Mouse (Mus musculus): Measurements from ENCODE around the gene Nt5c3. TPM values are rescaled to one million over a fixed set of nuclear protein-coding genes. Genes with fewer than 3 reads are reported as not detected.

Gene Nt5c3
- total and polyA plus RNA-seq, 2 experiments from 2014 or later: 98.4 to 181 TPM

DNA sequence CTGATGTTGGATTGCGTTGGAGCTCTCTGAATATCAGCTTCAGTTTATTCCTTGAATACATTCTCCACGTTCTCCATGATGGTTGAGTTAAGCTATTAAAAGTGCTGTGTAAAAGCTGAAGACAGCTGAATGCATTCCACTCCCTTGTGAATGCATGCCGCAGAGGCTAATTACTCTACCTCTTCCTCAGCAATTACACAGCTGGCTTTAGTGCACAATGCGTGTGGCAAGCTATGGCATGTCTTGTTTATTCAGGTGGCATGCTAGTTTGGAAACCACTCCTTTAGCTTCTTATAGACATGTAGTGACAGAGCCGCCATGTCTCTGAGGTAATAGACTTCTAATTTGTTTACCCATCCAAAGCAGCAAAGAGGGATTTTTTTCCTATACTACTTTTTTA lies 67.0 kb downstream of the Nt5c3 start:
- no peak overlapping the region for H3K9ac ChIP-seq (replicated peaks; ENCODE audit: low read length, poor library complexity, severe bottlenecking)
- ATAC-seq (ENCODE audit: low FRiP score) (no peak), DNase-seq (ENCODE audit: low spot score) (no peak)
- TF ChIP-seq CTCF (IDR thresholded peaks at IDR 0.05): no peak
- H3K9me3 ChIP-seq (ENCODE audit: low read length): no peaks in the 10 kb centered on the region
- H3K4me1 ChIP-seq (ENCODE audit: insufficient read depth, low read length): no peaks in the 10 kb centered on the region
- no peak overlapping the region for H3K4me3 ChIP-seq (ENCODE audit: low read depth, low read length)
- H3K27ac ChIP-seq (ENCODE audit: low read depth, low read length): no peak overlapping the region
- H3K27me3 ChIP-seq (ENCODE audit: insufficient read depth, low read length): no peaks in the 10 kb centered on the region
- no peak overlapping the region for H3K4me2 ChIP-seq (ENCODE audit: low read depth, low read length, poor library complexity, severe bottlenecking)
- 88% methylated on average over 5 of the region's 5 CpGs for WGBS
- H3K36me3 ChIP-seq (ENCODE audit: insufficient read depth, low read length): no peaks in the 10 kb centered on the region

GRCm38 (mm10) chr6:56854803-56855202 lies 68.9 kb downstream of the Nt5c3 start:
- TF ChIP-seq CTCF (IDR thresholded peaks at IDR 0.05): no peak
- H3K9me3 ChIP-seq (ENCODE audit: low read length): no peaks in the 10 kb centered on the region
- no peak for ATAC-seq (ENCODE audit: low FRiP score)
- H3K27me3 ChIP-seq (ENCODE audit: insufficient read depth, low read length): no peaks in the 10 kb centered on the region
- no peaks in the 10 kb centered on the region for H3K36me3 ChIP-seq (ENCODE audit: insufficient read depth, low read length)
- H3K9ac ChIP-seq (replicated peaks; ENCODE audit: low read length, poor library complexity, severe bottlenecking): no peak overlapping the region
- H3K4me1 ChIP-seq (ENCODE audit: insufficient read depth, low read length): no peaks in the 10 kb centered on the region
- H3K4me3 ChIP-seq (ENCODE audit: low read depth, low read length): no peak overlapping the region
- 88% methylated on average over 8 of the region's 8 CpGs for WGBS
- DNase-seq (ENCODE audit: low spot score): no peak
- no peak overlapping the region for H3K4me2 ChIP-seq (ENCODE audit: low read depth, low read length, poor library complexity, severe bottlenecking)
- no peak overlapping the region for H3K27ac ChIP-seq (ENCODE audit: low read depth, low read length)

DNA sequence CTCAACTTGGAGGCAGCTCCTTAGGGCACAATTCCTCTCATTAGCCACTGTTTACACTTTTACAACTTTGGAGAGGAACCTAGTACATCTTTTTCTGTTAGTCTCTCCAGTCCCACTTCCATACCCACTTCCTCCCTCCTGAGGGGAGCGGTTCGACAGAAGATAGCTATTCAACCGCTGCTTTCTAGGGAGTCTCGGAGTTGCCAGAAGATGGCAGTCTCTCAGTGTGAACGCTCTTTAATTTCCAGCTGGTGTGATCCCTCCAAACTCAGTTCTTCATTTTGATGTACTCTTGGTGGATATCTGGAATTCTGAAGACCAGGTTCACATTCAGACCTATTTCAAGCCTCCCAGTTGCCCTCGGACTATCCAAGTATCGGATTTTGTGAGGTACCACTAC lies 73.4 kb downstream of the Nt5c3 start:
- H3K27ac ChIP-seq (ENCODE audit: low read depth, low read length): no peak overlapping the region
- no peaks in the 10 kb centered on the region for H3K4me1 ChIP-seq (ENCODE audit: insufficient read depth, low read length)
- no peaks in the 10 kb centered on the region for H3K9me3 ChIP-seq (ENCODE audit: low read length)
- no peaks in the 10 kb centered on the region for H3K27me3 ChIP-seq (ENCODE audit: insufficient read depth, low read length)
- no peak overlapping the region for H3K4me2 ChIP-seq (ENCODE audit: low read depth, low read length, poor library complexity, severe bottlenecking)
- DNase-seq (ENCODE audit: low spot score): no peak
- 69% methylated on average over 7 of the region's 7 CpGs for WGBS
- no peaks in the 10 kb centered on the region for H3K36me3 ChIP-seq (ENCODE audit: insufficient read depth, low read length)
- ATAC-seq (ENCODE audit: low FRiP score): no peak
- TF ChIP-seq CTCF (IDR thresholded peaks at IDR 0.05): peak; percentile 43
- H3K4me3 ChIP-seq (ENCODE audit: low read depth, low read length): no peak overlapping the region
- H3K9ac ChIP-seq (replicated peaks; ENCODE audit: low read length, poor library complexity, severe bottlenecking): no peak overlapping the region

- ATAC-seq (ENCODE audit: low FRiP score) (no peak), DNase-seq (ENCODE audit: low spot score) (no peak)
- Histone ChIP-seq H3K4me1 (ENCODE audit: insufficient read depth, low read length) (no peaks in the 10 kb centered on the region), H3K27ac (ENCODE audit: low read depth, low read length) (no peak overlapping the region), H3K9me3 (ENCODE audit: low read length) (no peaks in the 10 kb centered on the region), H3K4me3 (ENCODE audit: low read depth, low read length) (no peak overlapping the region), H3K4me2 (ENCODE audit: low read depth, low read length, poor library complexity, severe bottlenecking) (no peak overlapping the region), H3K9ac (replicated peaks; ENCODE audit: low read length, poor library complexity, severe bottlenecking) (no peak overlapping the region), H3K36me3 (ENCODE audit: insufficient read depth, low read length) (no peaks in the 10 kb centered on the region), H3K27me3 (ENCODE audit: insufficient read depth, low read length) (no peaks in the 10 kb centered on the region)
- WGBS: 88% methylated on average over 3 of the region's 3 CpGs
- no peak for TF ChIP-seq CTCF (IDR thresholded peaks at IDR 0.05)
Observed at GRCm38 (mm10) chr6:56848974-56849373, 74.8 kb downstream of the Nt5c3 start.

DNA sequence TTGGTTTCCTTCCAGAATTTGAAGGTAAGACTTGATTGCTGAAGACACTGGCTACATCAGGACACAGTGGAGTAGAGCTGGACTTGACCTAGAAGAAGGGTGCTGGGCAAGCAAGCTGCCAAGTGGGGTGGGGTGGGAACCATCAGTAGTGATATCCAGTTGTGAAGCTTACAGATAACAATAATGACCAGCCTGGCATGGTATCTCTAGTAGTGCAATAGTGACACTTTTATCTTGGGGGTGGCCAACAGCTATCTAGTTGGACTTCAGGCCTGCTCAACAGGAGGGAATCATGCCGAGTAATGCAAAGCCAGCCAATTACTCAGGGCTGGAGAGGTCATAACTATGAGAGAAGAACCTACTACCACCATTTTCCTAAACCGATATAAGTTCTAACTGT lies 79.4 kb downstream of the Nt5c3 start:
- Histone ChIP-seq H3K36me3 (ENCODE audit: insufficient read depth, low read length) (no peaks in the 10 kb centered on the region), H3K4me3 (ENCODE audit: low read depth, low read length) (no peak overlapping the region), H3K4me2 (ENCODE audit: low read depth, low read length, poor library complexity, severe bottlenecking) (no peak overlapping the region), H3K9me3 (ENCODE audit: low read length) (no peaks in the 10 kb centered on the region), H3K4me1 (ENCODE audit: insufficient read depth, low read length) (no peaks in the 10 kb centered on the region), H3K27ac (ENCODE audit: low read depth, low read length) (no peak overlapping the region), H3K27me3 (ENCODE audit: insufficient read depth, low read length) (no peaks in the 10 kb centered on the region), H3K9ac (replicated peaks; ENCODE audit: low read length, poor library complexity, severe bottlenecking) (no peak overlapping the region)
- ATAC-seq (ENCODE audit: low FRiP score) (no peak), DNase-seq (ENCODE audit: low spot score) (no peak)
- TF ChIP-seq CTCF (IDR thresholded peaks at IDR 0.05): no peak
- 94% methylated on average over 2 of the region's 2 CpGs for WGBS

DNA sequence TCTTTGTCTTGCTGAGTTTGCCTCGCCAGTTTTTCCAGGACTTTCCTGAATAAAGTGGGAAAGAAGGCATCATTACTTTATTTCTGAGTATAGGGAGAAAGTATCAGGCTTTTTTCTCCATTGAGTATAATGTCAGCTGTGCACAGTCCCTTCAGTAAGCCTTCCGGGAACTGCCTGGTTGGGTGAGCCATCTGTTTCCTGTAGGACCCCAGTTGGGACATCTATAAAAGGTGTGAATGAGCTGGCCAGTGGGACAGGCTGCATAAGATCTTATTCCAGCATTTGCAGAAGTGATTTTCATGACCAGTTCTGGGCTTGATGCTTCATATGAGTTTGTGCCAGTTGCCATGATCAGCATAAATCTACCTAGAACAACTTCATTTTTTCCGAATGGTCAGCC lies 80.5 kb downstream of the Nt5c3 start:
- DNase-seq (ENCODE audit: low spot score) (no peak), ATAC-seq (ENCODE audit: low FRiP score) (no peak)
- Histone ChIP-seq H3K9ac (replicated peaks; ENCODE audit: low read length, poor library complexity, severe bottlenecking) (no peak overlapping the region), H3K4me1 (ENCODE audit: insufficient read depth, low read length) (no peaks in the 10 kb centered on the region), H3K27ac (ENCODE audit: low read depth, low read length) (no peak overlapping the region), H3K9me3 (ENCODE audit: low read length) (no peaks in the 10 kb centered on the region), H3K36me3 (ENCODE audit: insufficient read depth, low read length) (no peaks in the 10 kb centered on the region), H3K27me3 (ENCODE audit: insufficient read depth, low read length) (no peaks in the 10 kb centered on the region), H3K4me2 (ENCODE audit: low read depth, low read length, poor library complexity, severe bottlenecking) (no peak overlapping the region), H3K4me3 (ENCODE audit: low read depth, low read length) (no peak overlapping the region)
- 88% methylated on average over 3 of the region's 3 CpGs for WGBS
- TF ChIP-seq CTCF (IDR thresholded peaks at IDR 0.05): no peak
